Mouse (Mus musculus) cerebellum, adult 11-12 months (tissue): ENCODE measurements at regions not wholly inside any gene's neighbourhood (a gene's known extent, or its start where the extent isn't known, plus 50 kb on each side); places are given as distances from the start of the nearest gene placed in this dataset.

Source experiments
- DNase-seq: peaks from one replicate; pipeline ENCODE4 v3.0.0; 2022

- no peak for DNase-seq
These were observed 177.2 kb upstream of the Pard3b start for GRCm38 (mm10) chr1:61461435-61461834.

GRCm38 (mm10) chr1:61470617-61471214 is 167.9 kb upstream of the Pard3b start:
- DNase-seq = no peak

- no peak for DNase-seq
These were observed 166.6 kb upstream of the Pard3b start for GRCm38 (mm10) chr1:61471779-61472578.

- DNase-seq = no peak
These were observed 165.9 kb upstream of the Pard3b start for GRCm38 (mm10) chr1:61472579-61473242.

- DNase-seq = no peak
These were observed 153.2 kb upstream of the Pard3b start for GRCm38 (mm10) chr1:61485459-61485858.

- DNase-seq = no peak
These were observed 113.7 kb upstream of the Pard3b start for GRCm38 (mm10) chr1:61524886-61525285.

- no peak for DNase-seq
These were observed 112.7 kb upstream of the Pard3b start for GRCm38 (mm10) chr1:61525881-61526280.

- no peak for DNase-seq
These were observed 109.9 kb upstream of the Pard3b start for GRCm38 (mm10) chr1:61528757-61529156.

- no peak for DNase-seq
These were observed 108.5 kb upstream of the Pard3b start for GRCm38 (mm10) chr1:61530166-61530565.

GRCm38 (mm10) chr1:61531487-61531886 is 107.1 kb upstream of the Pard3b start:
- DNase-seq = no peak

GRCm38 (mm10) chr1:61540081-61540480 is 98.5 kb upstream of the Pard3b start:
- DNase-seq = no peak

GRCm38 (mm10) chr1:61541166-61541565 is 97.5 kb upstream of the Pard3b start:
- DNase-seq = no peak

GRCm38 (mm10) chr1:61552577-61553517 is 85.8 kb upstream of the Pard3b start:
- DNase-seq = no peak

GRCm38 (mm10) chr1:61559514-61559913 is 79.1 kb upstream of the Pard3b start:
- no peak for DNase-seq

- no peak for DNase-seq
These were observed 76.5 kb upstream of the Pard3b start for GRCm38 (mm10) chr1:61562091-61562490.

- no peak for DNase-seq
These were observed 73.2 kb upstream of the Pard3b start for GRCm38 (mm10) chr1:61565471-61565870.

- no peak for DNase-seq
These were observed 64.3 kb upstream of the Pard3b start for GRCm38 (mm10) chr1:61574276-61574675.

GRCm38 (mm10) chr1:61576758-61577157 is 61.9 kb upstream of the Pard3b start:
- DNase-seq = no peak

- no peak for DNase-seq
These were observed 51.4 kb upstream of the Pard3b start for GRCm38 (mm10) chr1:61587251-61587650.
